Mouse (Mus musculus) common myeloid progenitor, adult 5-6 weeks (primary cell): ENCODE data around the gene Mip. TPM values are rescaled to one million over a fixed set of nuclear protein-coding genes. Genes with fewer than 3 reads are reported as not detected.
"Not testable (repeated sequence)": the region's sequence is repeated elsewhere in the genome, so short reads cannot be mapped to it uniquely, and the experiment has no call there.

Source experiments
- ATAC-seq: replicated peaks from 2 replicates; pipeline ENCODE4 v1.8.0; 2016; ENCODE audit warnings: low read depth, mild to moderate bottlenecking, moderate TSS enrichment, inconsistent platforms; ENCODE audit not compliant: poor library complexity, severe bottlenecking
- total RNA-seq: library from RNA; stranded (forward); fragments of 200-1000, 187-1606 nt; gene quantifications from 2 replicates; pipeline ENCODE4 v1.2.3, GENCODE M21; 2017

Mip gene
- total RNA-seq, 1 experiment from 2014 or later = not detected

DNA sequence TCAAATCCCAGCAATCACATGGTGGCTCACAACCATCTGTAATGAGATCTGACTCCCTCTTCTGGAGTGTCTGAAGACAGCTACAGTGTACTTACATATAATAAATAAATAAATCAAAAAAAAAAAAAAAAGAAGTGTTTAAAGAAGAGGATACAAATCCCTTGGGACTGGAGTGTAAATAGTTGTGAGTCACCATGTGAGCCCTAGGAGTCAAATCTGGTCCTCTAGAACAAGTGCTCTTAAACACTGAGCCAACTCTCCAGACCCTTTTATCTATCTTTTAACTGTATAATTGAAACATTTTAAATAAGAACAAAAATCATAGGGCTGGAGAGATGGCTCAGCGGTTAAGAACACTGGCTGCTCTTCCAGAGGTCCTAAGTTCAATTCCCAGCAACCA lies 49.7 kb downstream of the Mip start:
- ATAC-seq = not testable (repeated sequence)

DNA sequence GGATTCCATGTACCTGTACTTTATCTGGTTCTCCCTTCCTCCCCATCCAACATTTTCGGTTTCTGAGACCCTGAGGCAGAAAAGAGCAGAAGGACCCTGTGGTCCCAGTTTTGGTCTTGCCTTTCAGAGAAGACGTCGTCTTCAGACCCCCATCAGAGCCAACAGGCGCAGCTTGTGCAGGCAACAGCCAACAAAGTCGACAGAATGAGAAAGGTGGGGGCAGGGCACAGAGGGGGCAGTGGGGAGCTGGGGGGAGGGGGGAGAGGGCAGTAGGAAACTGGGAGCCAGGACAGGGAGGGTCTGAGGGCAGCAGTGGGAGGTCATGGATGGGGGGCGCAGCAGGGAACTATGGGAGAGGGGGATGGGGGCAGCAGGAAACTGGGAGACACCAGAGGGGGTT lies 52.5 kb downstream of the Mip start:
- ATAC-seq = no peak

DNA sequence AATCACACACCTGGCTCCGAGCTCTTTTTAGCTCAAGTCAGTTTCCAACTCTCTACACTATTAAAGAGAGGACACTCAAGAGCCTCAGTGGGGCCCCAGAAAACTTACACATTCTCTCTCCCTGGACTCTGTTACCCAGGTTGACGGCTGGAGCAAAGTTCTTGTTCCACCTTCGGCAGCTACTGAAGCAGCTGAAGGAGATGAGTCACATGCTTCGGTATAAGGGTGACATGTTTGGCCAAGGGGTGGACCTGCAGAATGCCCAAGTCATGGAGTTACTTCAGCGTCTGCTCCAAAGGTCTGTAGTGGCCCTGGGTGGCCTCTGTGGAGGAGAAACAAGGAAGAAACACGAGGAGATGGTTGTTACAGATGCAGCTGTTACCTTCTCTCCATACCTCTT lies 55.3 kb downstream of the Mip start:
- no peak for ATAC-seq

Other genes with a start within 250 kb of the Mip start
- not detected in 2 replicates for gene Hsd17b6, start 218.2 kb upstream of the Mip start, total RNA-seq
- gene Prim1, start 210.7 kb upstream of the Mip start, total RNA-seq = 97.8 and 136 TPM in 2 replicates
- gene Naca, start 190.3 kb upstream of the Mip start, total RNA-seq = 2,465 and 2,478 TPM in 2 replicates
- 326 and 357 TPM in 2 replicates for gene Ptges3, start 166.9 kb upstream of the Mip start, total RNA-seq
- gene Atp5b, start 142.6 kb upstream of the Mip start, total RNA-seq = 2,255 and 2,427 TPM in 2 replicates
- 14.4 and 23.1 TPM in 2 replicates for gene Baz2a, start 134.3 kb upstream of the Mip start, total RNA-seq
- 4.7 and 8.7 TPM in 2 replicates for gene Rbms2, start 45.5 kb upstream of the Mip start, total RNA-seq
- gene Gls2, start 31.4 kb upstream of the Mip start, total RNA-seq = 4.3 and 5.8 TPM in 2 replicates
- 18.1 and 24.8 TPM in 2 replicates for gene Spryd4, start 14.0 kb upstream of the Mip start, total RNA-seq
- gene Timeless, start 6.2 kb downstream of the Mip start, total RNA-seq = 98.6 and 102 TPM in 2 replicates
- 0.46 TPM in 1 of 2 replicates, not detected in the other for gene Apon, start 28.3 kb downstream of the Mip start, total RNA-seq
- not detected in 2 replicates for gene Apof, start 42.8 kb downstream of the Mip start, total RNA-seq
- 9.0 and 11.0 TPM in 2 replicates for gene Stat2, start 44.7 kb downstream of the Mip start, total RNA-seq
- 0.05 TPM in 1 of 2 replicates, not detected in the other for gene Il23a, start 72.9 kb downstream of the Mip start, total RNA-seq
- 12.8 and 13.7 TPM in 2 replicates for gene Pan2, start 77.5 kb downstream of the Mip start, total RNA-seq
- 94.4 and 114 TPM in 2 replicates for gene Cnpy2, start 96.6 kb downstream of the Mip start, total RNA-seq
- gene Cs, start 111.9 kb downstream of the Mip start, total RNA-seq = 100 and 116 TPM in 2 replicates
- 6.4 and 11.8 TPM in 2 replicates for gene Coq10a, start 143.2 kb downstream of the Mip start, total RNA-seq
- 9.8 and 17.4 TPM in 2 replicates for gene Ankrd52, start 151.3 kb downstream of the Mip start, total RNA-seq
- not detected in 2 replicates for gene Slc39a5, start 175.4 kb downstream of the Mip start, total RNA-seq
- 45.7 and 64.8 TPM in 2 replicates for gene Nabp2, start 185.7 kb downstream of the Mip start, total RNA-seq
- gene Rnf41, start 185.8 kb downstream of the Mip start, total RNA-seq = 13.0 and 13.5 TPM in 2 replicates
- gene Smarcc2, start 233.4 kb downstream of the Mip start, total RNA-seq = 71.9 and 92.2 TPM in 2 replicates